Mouse (Mus musculus) MEL (cell line): ENCODE results near the gene Dnase1l2. TPM values are rescaled to one million over a fixed set of nuclear protein-coding genes. Genes with fewer than 3 reads are reported as not detected.
A peak's percentile ranks its signal among the peaks of the same experiment; 100 is the strongest.

Experiments used
- DNase-seq: peaks from one replicate; pipeline ENCODE4 v3.0.0; 2011; ENCODE audit warnings: low read depth, low spot score
- H3K27ac ChIP-seq: 2 replicates; pipeline ENCODE4 v1.5.1; 2012; ENCODE audit warnings: low read depth, mild to moderate bottlenecking, control low read depth, low read length, moderate library complexity; ENCODE audit not compliant: control insufficient read depth
- H3K27me3 ChIP-seq, 2 experiments: fragments of 150-350 bp in 1 of 2; sonication (generic) in 1 of 2; 2 replicates each; pipeline ENCODE4 v1.6.1; 2012; ENCODE audit warnings: low read length in 2 of 2, mild to moderate bottlenecking in 2 of 2, improper control_type of control experiment in 1 of 2, moderate library complexity in 1 of 2; ENCODE audit not compliant: insufficient read depth in 2 of 2, control insufficient read depth in 1 of 2
- H3K36me3 ChIP-seq, 2 experiments: 2 replicates each; pipeline ENCODE4 v1.6.1; 2012 to 2014; ENCODE audit warnings: low read length in 2 of 2, improper control_type of control experiment in 1 of 2, inconsistent platforms in 1 of 2, mild to moderate bottlenecking in 1 of 2; ENCODE audit not compliant: insufficient read depth in 2 of 2, control insufficient read depth in 1 of 2
- H3K4me1 ChIP-seq, 2 experiments: fragments of 150-350 bp in 1 of 2; sonication (generic) in 1 of 2; 2 replicates each; pipeline ENCODE4 v1.6.1; 2012; ENCODE audit warnings: low read length in 2 of 2, improper control_type of control experiment in 1 of 2, mild to moderate bottlenecking in 1 of 2; ENCODE audit not compliant: insufficient read depth in 2 of 2, control insufficient read depth in 1 of 2
- H3K4me3 ChIP-seq, 2 experiments: fragments of 150-350 bp in 1 of 2; sonication (generic) in 1 of 2; 2 replicates each; pipeline ENCODE4 v1.5.1; 2012; ENCODE audit warnings: low read depth in 2 of 2, low read length in 2 of 2, mild to moderate bottlenecking in 2 of 2, moderate library complexity in 2 of 2, control low read depth in 1 of 2, improper control_type of control experiment in 1 of 2; ENCODE audit not compliant: control insufficient read depth in 1 of 2, insufficient read depth in 1 of 2
- H3K79me2 ChIP-seq: 2 replicates; pipeline ENCODE4 v1.6.1; 2012; ENCODE audit warnings: mild to moderate bottlenecking, low read length, moderate library complexity; ENCODE audit not compliant: control insufficient read depth, poor library complexity, insufficient read depth
- H3K9ac ChIP-seq: 2 replicates; pipeline ENCODE4 v1.6.1; 2012; ENCODE audit warnings: low read depth, mild to moderate bottlenecking, control low read depth, low read length, moderate library complexity; ENCODE audit not compliant: control insufficient read depth, poor library complexity, severe bottlenecking
- H3K9me3 ChIP-seq: fragments of 150-350 bp; sonication (generic); replicated peaks from 2 replicates; pipeline ENCODE4 v1.6.1; 2012; ENCODE audit warnings: mild to moderate bottlenecking, low read length, improper control_type of control experiment, moderate library complexity; ENCODE audit not compliant: insufficient read depth
- CHD2 ChIP-seq: IDR thresholded peaks from 2 replicates; pipeline ENCODE4 v1.6.1; 2011; ENCODE audit warnings: low read length, improper control_type of control experiment
- E2F4 ChIP-seq: IDR thresholded peaks from 2 replicates; pipeline ENCODE4 v1.6.1; 2011; ENCODE audit warnings: low read depth, low read length, improper control_type of control experiment, borderline replicate concordance
- EP300 ChIP-seq, 2 experiments: IDR thresholded peaks; 2 replicates each; pipeline ENCODE4 v1.6.1; 2011; ENCODE audit warnings: improper control_type of control experiment in 2 of 2, low read length in 2 of 2, low read depth in 1 of 2, mild to moderate bottlenecking in 1 of 2
- GABPA ChIP-seq: IDR thresholded peaks from 2 replicates; pipeline ENCODE4 v1.6.1; 2012; ENCODE audit warnings: low read depth, mild to moderate bottlenecking, inconsistent platforms, low read length, improper control_type of control experiment, moderate library complexity
- JUND ChIP-seq: IDR thresholded peaks from 2 replicates; pipeline ENCODE4 v1.6.1; 2011; ENCODE audit warnings: low read depth, mild to moderate bottlenecking, improper control_type of control experiment, low read length
- KAT2A ChIP-seq: conservative IDR thresholded peaks from 2 replicates; pipeline ENCODE4 v1.6.1; 2012; ENCODE audit warnings: low read depth, low read length, improper control_type of control experiment, inconsistent platforms
- MAFK ChIP-seq: IDR thresholded peaks from 2 replicates; pipeline ENCODE4 v1.6.1; 2011; ENCODE audit warnings: low read depth, mild to moderate bottlenecking, low read length, improper control_type of control experiment, borderline replicate concordance
- MAZ ChIP-seq: IDR thresholded peaks from 2 replicates; pipeline ENCODE4 v1.6.1; 2012; ENCODE audit warnings: low read depth, mild to moderate bottlenecking, inconsistent platforms, low read length, improper control_type of control experiment
- MEF2A ChIP-seq: IDR thresholded peaks from 2 replicates; pipeline ENCODE4 v1.6.1; 2014; ENCODE audit warnings: low read depth, mild to moderate bottlenecking, inconsistent platforms, low read length, improper control_type of control experiment; ENCODE audit not compliant: poor library complexity, insufficient replicate concordance, severe bottlenecking; ENCODE audit errors: extremely low read depth
- MYB ChIP-seq: IDR thresholded peaks from 2 replicates; pipeline ENCODE4 v1.6.1; 2011; ENCODE audit warnings: mild to moderate bottlenecking, low read depth, low read length, improper control_type of control experiment
- MYC ChIP-seq: IDR thresholded peaks from 2 replicates; pipeline ENCODE4 v1.6.1; 2011; ENCODE audit warnings: low read depth, mild to moderate bottlenecking, low read length, improper control_type of control experiment, moderate library complexity
- POLR2A ChIP-seq, 2 experiments: IDR thresholded peaks; 2 replicates each; pipeline ENCODE4 v1.6.1; 2011 to 2012; ENCODE audit warnings: low read length in 2 of 2, mild to moderate bottlenecking in 2 of 2, control low read depth in 1 of 2, improper control_type of control experiment in 1 of 2, low read depth in 1 of 2, moderate library complexity in 1 of 2; ENCODE audit not compliant: control insufficient read depth in 1 of 2, insufficient read depth in 1 of 2, poor library complexity in 1 of 2
- POLR2AphosphoS2 ChIP-seq: IDR thresholded peaks from 2 replicates; pipeline ENCODE4 v1.6.1; 2011; ENCODE audit warnings: low read length, improper control_type of control experiment
- POLR2AphosphoS5 ChIP-seq: IDR thresholded peaks from 2 replicates; pipeline ENCODE4 v1.6.1; 2012; ENCODE audit warnings: low read depth, borderline replicate concordance, mild to moderate bottlenecking, inconsistent platforms, low read length, moderate library complexity, mixed read lengths
- RAD21 ChIP-seq: IDR thresholded peaks from 2 replicates; pipeline ENCODE4 v1.6.1; 2011; ENCODE audit warnings: mild to moderate bottlenecking, low read depth, low read length, improper control_type of control experiment
- TAL1 ChIP-seq: IDR thresholded peaks from 2 replicates; pipeline ENCODE4 v1.6.1; 2012; ENCODE audit warnings: mild to moderate bottlenecking, inconsistent platforms, low read length, moderate library complexity, mixed read lengths
- UBTF ChIP-seq: IDR thresholded peaks from 2 replicates; pipeline ENCODE4 v1.6.1; 2012; ENCODE audit warnings: low read depth, mild to moderate bottlenecking, inconsistent platforms, low read length, improper control_type of control experiment, moderate library complexity, borderline replicate concordance; ENCODE audit not compliant: insufficient read depth
- USF2 ChIP-seq, 2 experiments: IDR thresholded peaks; 2 replicates each; pipeline ENCODE4 v1.6.1; 2011 to 2012; ENCODE audit warnings: improper control_type of control experiment in 2 of 2, low read length in 2 of 2, borderline replicate concordance in 1 of 2, inconsistent platforms in 1 of 2, low read depth in 1 of 2, mild to moderate bottlenecking in 1 of 2; ENCODE audit not compliant: insufficient read depth in 1 of 2
- ZC3H11A ChIP-seq: IDR thresholded peaks from 2 replicates; pipeline ENCODE4 v1.6.1; 2012; ENCODE audit warnings: low read depth, mild to moderate bottlenecking, inconsistent platforms, low read length, improper control_type of control experiment
- ZMIZ1 ChIP-seq: IDR thresholded peaks from 2 replicates; pipeline ENCODE4 v1.6.1; 2012; ENCODE audit warnings: low read depth, mild to moderate bottlenecking, inconsistent platforms, low read length, improper control_type of control experiment, moderate library complexity
- polyA plus RNA-seq, 2 experiments: library from polyadenylated mRNA; stranded (reverse) in 1 of 2; unstranded in 1 of 2; fragments of >175 nt in 1 of 2; fragments of >200 nt in 1 of 2; gene quantifications; 2 replicates each; pipeline versions ENCODE4 v1.2.1 to v1.2.4; 2012; ENCODE audit warnings: low replicate concordance in 2 of 2, low read depth in 1 of 2; ENCODE audit not compliant: insufficient read length in 2 of 2, insufficient read depth in 1 of 2, missing spikeins in 1 of 2
- total RNA-seq: library from RNA; depleted of rRNA; stranded (reverse); fragments of 300-350 nt; gene quantifications from 2 replicates; pipeline ENCODE4 v1.2.3, GENCODE M21; 2012

The Dnase1l2 gene
- total and polyA plus RNA-seq, 3 experiments, result 0.62 to 1.8 TPM; not detected in 1

- H3K27me3 ChIP-seq, result no peaks in the 10 kb centered on the region
- H3K9ac ChIP-seq, result peak within 1 kb of the TSS; percentile 18; the same call in 1 of the 2 replicates
- H3K9me3 ChIP-seq, result no peaks in the 10 kb centered on the region
- TF ChIP-seq JUND (no peak), POLR2A (IDR thresholded peaks at IDR 0.05; ENCODE audit: control insufficient read depth in 1 of 2, insufficient read depth in 1 of 2, low read depth in 1 of 2, low read length in 2 of 2, poor library complexity in 1 of 2) (no peak; a peak in 1 of 4 replicates), MYB (no peak), EP300 (IDR thresholded peaks at IDR 0.05; ENCODE audit: low read depth in 1 of 2, low read length in 2 of 2) (no peak), E2F4 (no peak), USF2 (IDR thresholded peaks at IDR 0.05; ENCODE audit: borderline replicate concordance in 1 of 2, insufficient read depth in 1 of 2, low read depth in 1 of 2, low read length in 2 of 2) (no peak), GABPA (no peak), TAL1 (no peak), ZMIZ1 (no peak), MAFK (no peak), ZC3H11A (no peak), RAD21 (no peak), UBTF (no peak), KAT2A (no peak), CHD2 (no peak)
- TF ChIP-seq, all 39 proteins: peak for 0
- peaks cover 32% of the 10 kb centered on the region for H3K79me2 ChIP-seq
- no peak within 1 kb of the TSS for H3K4me3 ChIP-seq
- peaks cover 0 to 10% of the 10 kb centered on the region in 2 experiments; a peak in 2 of 4 replicates for H3K36me3 ChIP-seq
- DNase-seq, result no peak
- peaks cover 0 to 20% of the 10 kb centered on the region in 2 experiments; a peak in 3 of 4 replicates for H3K4me1 ChIP-seq
- H3K27ac ChIP-seq, result no peak within 1 kb of the TSS
Observed at GRCm38 (mm10) chr17:24473612-24474275, 30.8 kb upstream of the Dnase1l2 start, which contains the start of gene Bricd5. Gene Bricd5, plus strand, starts transcription at chr17:24473884.

- H3K9me3 ChIP-seq, result no peaks in the 10 kb centered on the region
- H3K79me2 ChIP-seq, result peaks cover 25% of the 10 kb centered on the region
- H3K4me3 ChIP-seq, result peak overlapping the region; percentile 70 to 97; a peak in 3 of 4 replicates
- H3K27me3 ChIP-seq, result no peaks in the 10 kb centered on the region
- peaks cover 0 to 12% of the 10 kb centered on the region in 2 experiments; a peak in 3 of 4 replicates for H3K4me1 ChIP-seq
- DNase-seq, result peak; percentile 63
- H3K27ac ChIP-seq, result no peak overlapping the region
- TF ChIP-seq MEF2A, result no peak
- no peak for TF ChIP-seq POLR2AphosphoS5
- peak; percentile 17; the same call in 1 of the 2 replicates for TF ChIP-seq ZMIZ1
- no peak for TF ChIP-seq MAZ
- TF ChIP-seq POLR2AphosphoS2, result peak; percentile 42; the same call in 1 of the 2 replicates
- no peak for TF ChIP-seq ZC3H11A
- no peak for TF ChIP-seq MYC
- H3K36me3 ChIP-seq, result peaks cover 0 to 8% of the 10 kb centered on the region in 2 experiments; a peak in 2 of 4 replicates
- H3K9ac ChIP-seq, result peak overlapping the region; percentile 89
Observed at GRCm38 (mm10) chr17:24472512-24472911, 29.6 kb upstream of the Dnase1l2 start.
